Mouse (Mus musculus) heart, embryonic 15.5 days (tissue): ENCODE measurements at regions not wholly inside any gene's neighbourhood (a gene's known extent, or its start where the extent isn't known, plus 50 kb on each side); places are given as distances from the start of the nearest gene placed in this dataset.

Experiments
- ATAC-seq: fragments of 200-750 bp; cut with Nextera tagmentation; replicated peaks from 2 replicates; pipeline ENCODE4 v1.8.0; 2017; ENCODE audit warnings: low read depth, moderate TSS enrichment; ENCODE audit not compliant: insufficient number of reproducible peaks, insufficient read depth, low FRiP score
- H3K27ac ChIP-seq: fragments of 300-500 bp; sonication (generic); 2 replicates; pipeline ENCODE4 v1.5.1; 2015; ENCODE audit warnings: mild to moderate bottlenecking, inconsistent platforms
- H3K27me3 ChIP-seq: fragments of 300-500 bp; sonication (generic); 2 replicates; pipeline ENCODE4 v1.6.1; 2015; ENCODE audit warnings: inconsistent platforms
- H3K36me3 ChIP-seq: fragments of 300-500 bp; sonication (generic); 2 replicates; pipeline ENCODE4 v1.6.1; 2015; ENCODE audit warnings: mild to moderate bottlenecking, inconsistent platforms
- H3K4me1 ChIP-seq: fragments of 300-500 bp; sonication (generic); replicated peaks from 2 replicates; pipeline ENCODE4 v1.6.1; 2015; ENCODE audit warnings: inconsistent platforms
- H3K4me2 ChIP-seq: fragments of 300-500 bp; sonication (generic); 2 replicates; pipeline ENCODE4 v1.6.1; 2015; ENCODE audit warnings: inconsistent platforms, mild to moderate bottlenecking, moderate library complexity
- H3K4me3 ChIP-seq: fragments of 300-500 bp; sonication (generic); 2 replicates; pipeline ENCODE4 v1.5.1; 2015; ENCODE audit warnings: mild to moderate bottlenecking, inconsistent platforms
- H3K9ac ChIP-seq: fragments of 300-500 bp; sonication (generic); 2 replicates; pipeline ENCODE4 v1.6.1; 2015; ENCODE audit warnings: mild to moderate bottlenecking, inconsistent platforms
- H3K9me3 ChIP-seq: fragments of 300-500 bp; sonication (generic); replicated peaks from 2 replicates; pipeline ENCODE4 v1.6.1; 2016; ENCODE audit warnings: inconsistent platforms
- WGBS: fragments of 180-500 bp; shearing (Covaris S2); methylation state at CpG from one replicate; pipeline ENCODE4 v1.1.7; 2015; ENCODE audit warnings: mixed read lengths; 5-methylcytosine and 5-hydroxymethylcytosine counted together

DNA sequence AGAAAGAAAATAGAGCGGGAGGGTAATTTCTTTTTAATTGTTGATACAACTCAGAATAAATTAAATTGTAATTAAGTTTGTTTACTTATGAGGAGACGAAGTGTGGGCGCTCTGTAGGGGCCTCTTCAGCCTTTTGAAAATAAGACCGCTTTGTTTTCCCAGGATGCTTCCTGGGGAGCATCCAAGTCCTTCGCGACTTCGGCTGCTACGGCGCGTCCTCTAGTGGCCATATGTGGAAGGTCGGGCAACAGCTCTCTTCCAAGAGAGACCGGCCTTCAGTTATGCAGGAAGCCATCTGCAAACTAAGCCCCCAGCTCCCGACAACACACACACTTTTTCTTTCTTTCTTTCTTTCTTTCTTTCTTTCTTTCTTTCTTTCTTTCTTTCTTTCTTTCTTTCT lies 54.1 kb upstream of the Smg1 start:
- Histone ChIP-seq H3K27me3 (no peaks in the 10 kb centered on the region), H3K9ac (no peak overlapping the region), H3K9me3 (peaks cover 6% of the 10 kb centered on the region; the same call in 1 of the 2 replicates), H3K36me3 (no peaks in the 10 kb centered on the region), H3K4me3 (0 out of 2 replicates have a peak overlapping the region, but pooled peaks have one; percentile 3), H3K4me1 (no peaks in the 10 kb centered on the region), H3K4me2 (peak overlapping the region; percentile 40), H3K27ac (no peak overlapping the region)
- 3% methylated on average over 13 of the region's 13 CpGs for WGBS
- no peak for ATAC-seq

DNA sequence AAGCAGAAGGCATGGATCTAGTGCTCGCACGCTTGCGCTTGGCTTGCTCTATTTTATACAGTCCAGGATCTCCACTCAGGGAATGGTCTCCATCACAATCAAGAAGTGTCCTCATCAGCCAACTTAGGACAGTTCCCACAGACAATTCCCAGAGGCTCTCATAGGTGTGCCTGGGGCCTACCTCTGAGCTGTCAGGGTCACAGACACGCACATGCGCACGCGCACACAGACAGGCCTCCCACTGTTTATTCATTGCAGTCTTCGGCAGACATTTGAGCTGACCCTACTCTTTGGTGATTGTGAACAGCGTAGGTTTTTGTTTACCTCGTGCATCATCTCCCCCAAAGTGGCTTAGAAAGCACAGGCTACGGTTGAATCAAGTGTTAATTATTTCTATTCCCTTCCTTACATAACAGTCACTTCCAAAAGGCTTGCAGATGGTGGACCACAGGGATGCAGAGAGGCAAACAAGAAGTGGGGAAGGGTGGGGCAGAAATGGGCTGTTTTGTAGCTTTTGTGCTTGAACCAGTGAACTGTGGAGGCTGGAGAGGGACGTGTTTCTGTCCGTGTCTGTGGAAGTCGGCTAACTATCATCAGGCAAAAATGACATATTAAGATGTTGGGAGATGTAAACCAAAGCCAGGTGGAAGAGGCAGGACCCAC lies 53.5 kb upstream of the Smg1 start:
- Histone ChIP-seq H3K36me3 (no peaks in the 10 kb centered on the region), H3K9me3 (peaks cover 6% of the 10 kb centered on the region; the same call in 1 of the 2 replicates), H3K4me3 (0 out of 2 replicates have a peak overlapping the region, but pooled peaks have one; percentile 3), H3K27me3 (no peaks in the 10 kb centered on the region), H3K4me2 (peak overlapping the region; percentile 40), H3K4me1 (no peaks in the 10 kb centered on the region), H3K9ac (no peak overlapping the region), H3K27ac (no peak overlapping the region)
- no peak for ATAC-seq
- whole genome bisulfite sequencing: 76% methylated on average over 14 of the region's 14 CpGs

DNA sequence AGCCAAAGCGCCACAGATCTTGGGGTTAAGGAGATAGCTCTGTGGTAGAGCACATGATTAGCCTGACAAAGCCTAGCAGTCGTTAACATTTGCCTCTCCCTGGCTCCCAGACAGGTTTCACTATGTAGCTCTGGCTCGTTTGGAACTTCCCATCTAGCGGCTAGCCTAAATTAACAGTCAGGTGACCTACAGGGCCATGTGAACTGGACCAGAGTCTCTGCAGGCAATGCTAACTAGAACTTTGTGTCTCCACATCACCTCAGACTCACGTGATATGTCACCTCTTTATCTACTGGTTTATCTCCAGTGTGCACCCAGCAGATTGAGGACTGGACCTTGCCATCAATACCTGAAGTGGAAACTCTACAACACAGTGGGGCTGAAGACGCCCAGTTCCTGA lies 52.4 kb upstream of the Smg1 start:
- no peaks in the 10 kb centered on the region for H3K36me3 ChIP-seq
- no peaks in the 10 kb centered on the region for H3K4me1 ChIP-seq
- no peak overlapping the region for H3K4me2 ChIP-seq
- H3K27ac ChIP-seq: no peak overlapping the region
- no peak for ATAC-seq
- H3K9ac ChIP-seq: no peak overlapping the region
- WGBS: 69% methylated on average over 6 of the region's 6 CpGs
- peaks cover 6% of the 10 kb centered on the region; the same call in 1 of the 2 replicates for H3K9me3 ChIP-seq
- no peak overlapping the region for H3K4me3 ChIP-seq
- H3K27me3 ChIP-seq: no peaks in the 10 kb centered on the region

DNA sequence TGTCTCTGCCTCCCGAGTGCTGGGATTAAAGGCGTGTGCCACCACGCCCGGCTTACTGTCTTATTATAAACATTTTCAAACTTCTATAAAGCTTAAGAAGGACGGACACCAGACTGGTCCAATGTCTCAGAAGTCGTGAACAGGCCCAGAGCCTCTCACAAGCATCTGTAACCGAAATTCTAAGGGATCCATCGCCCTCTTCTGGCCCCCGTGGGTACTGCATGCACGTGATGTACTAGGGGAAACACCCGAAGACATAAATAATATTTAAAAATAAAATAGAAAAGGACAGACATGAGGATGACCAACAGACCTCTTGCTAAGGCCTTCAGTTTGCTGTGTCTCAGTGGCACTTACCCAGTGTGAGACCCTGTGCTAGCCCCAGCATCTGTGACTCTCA lies 51.8 kb upstream of the Smg1 start:
- no peak overlapping the region for H3K9ac ChIP-seq
- no peak overlapping the region for H3K4me3 ChIP-seq
- H3K9me3 ChIP-seq: peaks cover 6% of the 10 kb centered on the region; the same call in 1 of the 2 replicates
- H3K27me3 ChIP-seq: no peaks in the 10 kb centered on the region
- 76% methylated on average over 11 of the region's 11 CpGs for WGBS
- H3K27ac ChIP-seq: no peak overlapping the region
- H3K4me2 ChIP-seq: no peak overlapping the region
- H3K4me1 ChIP-seq: no peaks in the 10 kb centered on the region
- ATAC-seq: no peak
- no peaks in the 10 kb centered on the region for H3K36me3 ChIP-seq

DNA sequence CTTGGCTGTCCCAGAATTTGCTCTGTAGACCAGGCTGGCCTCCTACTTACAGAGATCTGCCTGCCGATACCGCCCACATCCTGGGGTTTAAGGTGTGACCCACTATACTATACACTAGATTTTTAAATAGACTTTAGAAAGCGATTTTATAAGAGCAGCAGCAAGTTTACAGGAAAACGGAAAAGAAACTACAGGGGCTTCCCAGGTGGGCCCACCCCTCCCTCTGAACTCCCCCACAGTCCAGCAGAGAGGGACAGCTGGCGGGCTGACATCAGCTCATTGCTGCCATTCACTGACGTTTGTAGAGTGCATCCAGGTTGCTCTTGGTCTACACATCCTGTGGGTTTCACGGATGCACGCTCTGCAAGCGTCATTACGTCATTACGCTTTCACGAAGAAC lies 51.2 kb upstream of the Smg1 start:
- Histone ChIP-seq H3K4me2 (no peak overlapping the region), H3K4me1 (no peaks in the 10 kb centered on the region), H3K27ac (no peak overlapping the region), H3K27me3 (no peaks in the 10 kb centered on the region), H3K4me3 (no peak overlapping the region), H3K9me3 (peaks cover 6% of the 10 kb centered on the region; the same call in 1 of the 2 replicates), H3K9ac (no peak overlapping the region), H3K36me3 (no peaks in the 10 kb centered on the region)
- 92% methylated on average over 12 of the region's 12 CpGs for WGBS
- ATAC-seq: no peak
